Mouse (Mus musculus): Measurements from ENCODE around the gene Acadsb. TPM values are rescaled to one million over a fixed set of nuclear protein-coding genes. Genes with fewer than 3 reads are reported as not detected.
"Not testable (repeated sequence)": the region's sequence is repeated elsewhere in the genome, so short reads cannot be mapped to it uniquely, and the experiment has no call there.

Acadsb gene
- polyA plus RNA-seq (2015; fragmentation: Nextera tagmentation; extraction: Ambion mirVana) = 82.8 and 92.2 TPM in 2 replicates

DNA sequence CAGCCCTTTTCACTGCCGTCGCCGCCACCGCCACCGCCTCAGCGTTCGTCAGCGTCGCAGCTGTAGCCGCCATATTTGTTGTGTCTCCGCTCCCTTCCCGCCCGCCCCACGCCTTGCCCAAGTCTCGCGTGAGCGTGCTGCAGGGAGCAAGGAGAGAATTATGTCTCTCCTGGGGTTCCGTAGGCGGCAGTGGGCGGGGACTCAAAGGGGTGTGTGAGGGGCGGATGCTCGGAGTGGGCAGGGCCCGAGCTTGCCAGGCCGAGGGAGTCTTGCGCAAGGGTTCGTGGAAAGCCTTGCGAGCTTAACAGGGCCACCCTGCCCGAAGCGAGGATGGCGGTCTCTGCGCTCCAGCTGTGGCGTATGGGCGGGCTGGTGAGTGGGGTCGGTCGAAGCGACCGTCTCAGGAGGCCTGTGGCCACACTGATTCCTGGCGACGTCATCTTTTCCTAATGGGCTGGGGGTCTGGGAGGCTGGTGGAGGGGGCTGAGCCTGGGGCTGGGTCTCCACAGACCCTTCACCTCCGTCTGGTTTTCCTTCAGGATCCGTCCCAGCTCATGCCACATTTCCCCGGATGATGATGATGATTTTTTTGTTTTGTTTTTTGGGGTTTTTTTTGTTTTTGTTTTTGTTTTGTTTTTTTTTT lies at the start of gene Acadsb, which contains the start of gene Ikzf5:
Acadsb (plus strand) TSS at position 186 of the 643 bp plus-strand sequence.
Ikzf5 (minus strand) TSS at position 106 of the 643 bp plus-strand sequence.
- Histone ChIP-seq H3K9me3 (no peaks in the 10 kb centered on the region), H3K9ac (peak within 1 kb of the TSS; percentile 95), H3K4me1 (replicated peaks) (peaks cover 35% of the 10 kb centered on the region), H3K27ac (replicated peaks) (peak within 1 kb of the TSS; percentile 81), H3K4me2 (peak within 1 kb of the TSS; percentile 92), H3K27me3 (no peaks in the 10 kb centered on the region), H3K36me3 (no peaks in the 10 kb centered on the region), H3K4me3 (peak within 1 kb of the TSS; percentile 97)
- peak; percentile 98 for ATAC-seq (ENCODE audit: low read depth)
- under 1% methylated on average over 42 of the region's 42 CpGs for WGBS

- Histone ChIP-seq H3K36me3 (peaks cover 20% of the 10 kb centered on the region), H3K4me3 (peak overlapping the region; percentile 85), H3K27ac (replicated peaks) (peak overlapping the region; percentile 92), H3K27me3 (peaks cover 6% of the 10 kb centered on the region; the same call in 1 of the 2 replicates), H3K4me1 (replicated peaks) (peaks cover 18% of the 10 kb centered on the region), H3K9ac (peak overlapping the region; percentile 92), H3K4me2 (peak overlapping the region; percentile 84), H3K9me3 (no peaks in the 10 kb centered on the region)
- WGBS = under 1% methylated on average over 35 of the region's 35 CpGs
- ATAC-seq (ENCODE audit: low read depth) = peak; percentile 89
These were observed 48.2 kb upstream of the Acadsb start for GRCm38 (mm10) chr7:131362269-131362614.

DNA sequence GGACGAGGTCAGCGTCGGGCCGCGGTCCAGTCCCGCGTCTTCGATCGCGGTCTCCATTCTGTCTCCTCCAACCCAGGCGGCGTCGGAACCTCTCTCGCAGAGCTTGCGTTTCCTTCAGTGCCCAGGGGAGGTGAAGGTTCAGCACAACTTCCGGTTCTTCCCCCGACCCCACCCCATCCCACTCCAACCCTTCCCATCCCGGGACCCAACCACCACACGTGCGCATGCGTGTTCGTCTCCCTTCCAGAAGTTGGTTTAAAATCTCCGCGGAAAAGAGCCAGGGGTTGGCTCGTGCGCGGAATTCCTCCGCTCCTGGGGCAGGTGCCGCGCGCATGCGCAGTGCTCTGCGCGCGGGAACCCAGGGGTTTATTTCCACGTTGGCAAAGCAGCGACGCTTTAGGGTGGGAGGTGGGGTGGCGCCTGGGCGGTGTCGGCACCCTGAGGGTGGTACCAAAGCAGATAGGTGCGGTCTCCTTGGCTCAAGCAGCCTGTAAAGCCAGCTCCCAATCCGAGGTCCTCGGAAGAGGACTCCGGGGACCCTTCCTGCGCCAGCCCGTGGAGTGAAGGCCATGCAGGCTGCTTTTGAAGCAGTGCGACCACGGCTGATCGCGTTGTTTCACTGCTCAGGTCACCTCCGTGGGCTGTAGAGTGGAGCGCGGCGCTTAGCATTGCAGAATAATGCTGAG lies 47.6 kb upstream of the Acadsb start, which contains the start of gene 2310057M21Rik:
2310057M21Rik (minus strand) TSS at position 145 of the 686 bp plus-strand sequence.
- peak within 1 kb of the TSS; percentile 84 for H3K4me2 ChIP-seq
- ATAC-seq (ENCODE audit: low read depth) = peak; percentile 98
- H3K27ac ChIP-seq (replicated peaks) = peak within 1 kb of the TSS; percentile 92

GRCm38 (mm10) chr7:131364131-131364530 lies 46.3 kb upstream of the Acadsb start:
- peaks cover 2% of the 10 kb centered on the region; the same call in 1 of the 2 replicates for H3K36me3 ChIP-seq

More for the DNA sequence above, 47.6 kb upstream of the Acadsb start, which contains the start of gene 2310057M21Rik:
- H3K27me3 ChIP-seq = peaks cover 6% of the 10 kb centered on the region; the same call in 1 of the 2 replicates
- no peaks in the 10 kb centered on the region for H3K9me3 ChIP-seq
- H3K4me1 ChIP-seq (replicated peaks) = peaks cover 18% of the 10 kb centered on the region
- WGBS = under 1% methylated on average over 55 of the region's 55 CpGs
- peak within 1 kb of the TSS; percentile 92 for H3K9ac ChIP-seq
- peak within 1 kb of the TSS; percentile 85 for H3K4me3 ChIP-seq
- peaks cover 16% of the 10 kb centered on the region for H3K36me3 ChIP-seq

DNA sequence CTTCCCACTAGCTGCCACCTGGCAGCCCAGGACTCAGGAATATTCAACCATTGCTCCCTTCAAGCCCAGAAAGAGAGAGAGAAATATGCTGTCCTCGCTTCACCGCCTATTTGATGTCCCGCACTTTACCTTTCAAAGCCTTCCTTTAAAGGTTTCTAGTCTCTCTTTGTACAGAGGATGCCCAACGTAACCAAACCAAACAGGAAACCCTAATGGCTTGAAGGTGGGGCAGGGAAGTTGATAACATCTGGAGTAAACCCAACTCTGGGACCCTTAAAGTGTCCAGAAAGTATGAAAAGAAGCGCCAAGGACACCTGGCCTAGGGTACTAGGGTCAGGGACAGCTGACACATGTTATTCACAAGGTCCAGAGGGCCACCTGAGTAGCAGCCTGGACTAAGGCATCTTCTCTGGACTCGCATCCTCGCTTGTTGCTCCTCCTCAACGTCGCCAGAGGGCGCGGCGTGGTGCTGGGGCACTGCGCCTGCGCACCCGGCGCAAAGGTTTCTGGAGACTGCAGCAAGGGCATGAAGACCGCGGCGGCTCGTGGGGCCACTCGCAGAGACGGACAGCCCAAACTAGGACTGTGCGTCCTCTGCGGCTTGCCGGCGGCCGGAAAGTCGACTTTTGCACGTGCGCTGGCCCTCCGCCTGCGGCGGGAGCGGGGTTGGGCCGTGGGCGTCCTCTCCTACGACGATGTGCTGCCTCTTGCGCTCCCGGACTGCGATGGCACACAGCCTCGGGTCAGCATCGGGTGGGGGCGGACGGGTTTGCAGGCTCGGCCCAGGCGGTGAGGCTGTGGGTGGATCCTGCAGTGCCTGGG lies 39.5 kb upstream of the Acadsb start, which contains the start of gene Pstk:
Pstk (plus strand) TSS at position 494 of the 822 bp plus-strand sequence.
- H3K4me2 ChIP-seq = peak within 1 kb of the TSS; percentile 71
- peak within 1 kb of the TSS; percentile 94 for H3K27ac ChIP-seq (replicated peaks)
- 5% methylated on average over 47 of the region's 47 CpGs for WGBS
- H3K4me3 ChIP-seq = peak within 1 kb of the TSS; percentile 75
- H3K9me3 ChIP-seq = no peaks in the 10 kb centered on the region
- peak; percentile 94 for ATAC-seq (ENCODE audit: low read depth)
- H3K36me3 ChIP-seq = no peaks in the 10 kb centered on the region; the same call in 1 of the 2 replicates
- peaks cover 13% of the 10 kb centered on the region for H3K4me1 ChIP-seq (replicated peaks)
- H3K9ac ChIP-seq = peak within 1 kb of the TSS; percentile 93
- no peaks in the 10 kb centered on the region for H3K27me3 ChIP-seq

More at GRCm38 (mm10) chr7:131364131-131364530, 46.3 kb upstream of the Acadsb start:
- H3K27me3 ChIP-seq = peaks cover 6% of the 10 kb centered on the region; the same call in 1 of the 2 replicates
- ATAC-seq (ENCODE audit: low read depth) = no peak
- H3K4me2 ChIP-seq = no peak overlapping the region
- H3K9me3 ChIP-seq = no peaks in the 10 kb centered on the region
- no peak overlapping the region for H3K4me3 ChIP-seq
- peaks cover 18% of the 10 kb centered on the region for H3K4me1 ChIP-seq (replicated peaks)
- WGBS = 95% methylated on average over 8 of the region's 8 CpGs
- no peak overlapping the region for H3K27ac ChIP-seq (replicated peaks)
- no peak overlapping the region for H3K9ac ChIP-seq

GRCm38 (mm10) chr7:131371470-131371860 lies 38.9 kb upstream of the Acadsb start:
- 10% methylated on average over 9 of the region's 9 CpGs for WGBS

GRCm38 (mm10) chr7:131371880-131372651 lies 38.3 kb upstream of the Acadsb start:
- ATAC-seq (ENCODE audit: low read depth) = no peak
- no peaks in the 10 kb centered on the region for H3K9me3 ChIP-seq
- H3K4me1 ChIP-seq (replicated peaks) = peaks cover 13% of the 10 kb centered on the region
- no peaks in the 10 kb centered on the region; the same call in 1 of the 2 replicates for H3K36me3 ChIP-seq
- H3K27me3 ChIP-seq = no peaks in the 10 kb centered on the region
- peak overlapping the region; percentile 75 for H3K4me3 ChIP-seq
- peak overlapping the region; percentile 71 for H3K4me2 ChIP-seq
- 71% methylated on average over 9 of the region's 9 CpGs for WGBS
- H3K9ac ChIP-seq = peak overlapping the region; percentile 93
- no peak overlapping the region for H3K27ac ChIP-seq (replicated peaks)

More at GRCm38 (mm10) chr7:131371470-131371860, 38.9 kb upstream of the Acadsb start:
- H3K4me3 ChIP-seq = peak overlapping the region; percentile 75
- peaks cover 13% of the 10 kb centered on the region for H3K4me1 ChIP-seq (replicated peaks)
- H3K4me2 ChIP-seq = peak overlapping the region; percentile 71
- peak overlapping the region; percentile 93 for H3K9ac ChIP-seq
- peak overlapping the region; percentile 94 for H3K27ac ChIP-seq (replicated peaks)
- no peaks in the 10 kb centered on the region; the same call in 1 of the 2 replicates for H3K36me3 ChIP-seq
- no peaks in the 10 kb centered on the region for H3K27me3 ChIP-seq
- H3K9me3 ChIP-seq = no peaks in the 10 kb centered on the region
- ATAC-seq (ENCODE audit: low read depth) = no peak

DNA sequence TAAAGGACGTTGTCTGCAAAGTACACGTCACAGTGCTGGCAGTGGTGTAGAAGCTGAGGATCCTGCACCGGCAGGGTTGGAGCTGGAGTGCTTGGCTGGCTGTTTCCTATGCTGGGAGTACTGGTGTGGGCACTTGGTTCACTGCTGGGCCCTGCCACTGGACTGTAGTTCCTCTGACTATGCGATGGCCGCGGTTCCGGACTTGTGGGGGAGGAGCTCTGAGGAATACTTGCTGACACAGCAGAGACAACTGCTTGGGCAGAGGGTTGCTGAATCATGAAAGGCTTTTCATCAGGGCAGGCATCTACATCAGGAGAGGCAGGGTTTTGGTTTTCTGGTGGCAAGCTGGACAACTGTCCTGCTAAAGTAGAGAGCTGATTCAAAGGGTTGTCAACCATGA lies 18.6 kb upstream of the Acadsb start:
- not testable (repeated sequence) for H3K27ac ChIP-seq (replicated peaks); H3K4me3 ChIP-seq; H3K27me3 ChIP-seq; ATAC-seq (ENCODE audit: low read depth); H3K4me2 ChIP-seq; H3K4me1 ChIP-seq (replicated peaks); H3K9me3 ChIP-seq; H3K9ac ChIP-seq
- WGBS = 88% methylated on average over 7 of the region's 7 CpGs
- peaks cover 50% of the 10 kb centered on the region for H3K36me3 ChIP-seq

- H3K27me3 ChIP-seq = no peaks in the 10 kb centered on the region
- H3K9me3 ChIP-seq = no peaks in the 10 kb centered on the region
- H3K4me2 ChIP-seq = peak overlapping the region; percentile 92
- H3K9ac ChIP-seq = peak overlapping the region; percentile 95
- WGBS = 4% methylated on average over 16 of the region's 16 CpGs
- H3K4me1 ChIP-seq (replicated peaks) = peaks cover 33% of the 10 kb centered on the region
- H3K36me3 ChIP-seq = no peaks in the 10 kb centered on the region
- peak overlapping the region; percentile 81 for H3K27ac ChIP-seq (replicated peaks)
- no peak for ATAC-seq (ENCODE audit: low read depth)
- peak overlapping the region; percentile 97 for H3K4me3 ChIP-seq
These were observed 947 bp upstream of the Acadsb start for GRCm38 (mm10) chr7:131409321-131409987.

- Histone ChIP-seq H3K4me2 (peak overlapping the region; percentile 92), H3K9me3 (no peaks in the 10 kb centered on the region), H3K27ac (replicated peaks) (peak overlapping the region; percentile 81), H3K27me3 (no peaks in the 10 kb centered on the region), H3K4me3 (peak overlapping the region; percentile 97), H3K4me1 (replicated peaks) (peaks cover 33% of the 10 kb centered on the region), H3K36me3 (no peaks in the 10 kb centered on the region), H3K9ac (peak overlapping the region; percentile 95)
- ATAC-seq (ENCODE audit: low read depth) = peak; percentile 75
- WGBS = under 1% methylated on average over 38 of the region's 38 CpGs
These were observed 414 bp upstream of the Acadsb start for GRCm38 (mm10) chr7:131409988-131410385.
